Mouse (Mus musculus) frontal cortex, adult 2 months (tissue): ENCODE results near the gene Adat1. TPM values are rescaled to one million over a fixed set of nuclear protein-coding genes. Genes with fewer than 3 reads are reported as not detected.
"Not testable (repeated sequence)": the region's sequence is repeated elsewhere in the genome, so short reads cannot be mapped to it uniquely, and the experiment has no call there.

Source experiments
- DNase-seq, 2 experiments: peaks; one replicate each; pipeline ENCODE4 v3.0.0; 2022; ENCODE audit warnings: low spot score in 1 of 2; ENCODE audit errors: extremely low spot score in 1 of 2
- polyA plus RNA-seq: library from polyadenylated mRNA; depleted of rRNA; stranded (reverse); fragments of >200 nt; gene quantifications from 2 replicates; pipeline ENCODE4 v1.2.3, GENCODE M21; 2012; rRNA removed

Gene Adat1
- polyA plus RNA-seq, 1 experiment: 8.0 TPM

GRCm38 (mm10) chr8:111940171-111941100 is 51.7 kb downstream of the Adat1 start, which contains the start of gene Gabarapl2:
Gene Gabarapl2, plus strand, starts transcription at chr8:111940703.
- peak; percentile 96 to 98 for DNase-seq

GRCm38 (mm10) chr8:111939516-111940142 is 52.5 kb downstream of the Adat1 start:
- DNase-seq: no peak

GRCm38 (mm10) chr8:111938076-111938985 is 53.8 kb downstream of the Adat1 start:
- DNase-seq: not testable (repeated sequence)

- no peak for DNase-seq
These were observed 54.9 kb downstream of the Adat1 start for GRCm38 (mm10) chr8:111937184-111937583.

GRCm38 (mm10) chr8:111934201-111934600 is 57.9 kb downstream of the Adat1 start:
- no peak for DNase-seq

- DNase-seq: peak; percentile 86 to 92
These were observed 58.6 kb downstream of the Adat1 start, which contains the start of gene Tmem231 for GRCm38 (mm10) chr8:111933348-111934076. Gene Tmem231, minus strand, starts transcription at chr8:111933881.

GRCm38 (mm10) chr8:111932580-111933336 is 59.3 kb downstream of the Adat1 start:
- peak in 1 of 2 experiments; percentile 32 for DNase-seq

GRCm38 (mm10) chr8:111931721-111932120 is 60.4 kb downstream of the Adat1 start:
- no peak for DNase-seq

GRCm38 (mm10) chr8:111929648-111930344 is 62.3 kb downstream of the Adat1 start:
- no peak for DNase-seq

- no peak for DNase-seq
These were observed 67.1 kb downstream of the Adat1 start for GRCm38 (mm10) chr8:111924976-111925375.

GRCm38 (mm10) chr8:111923383-111923804 is 68.7 kb downstream of the Adat1 start:
- DNase-seq: peak in 1 of 2 experiments; percentile 70

- no peak for DNase-seq
These were observed 71.1 kb downstream of the Adat1 start for GRCm38 (mm10) chr8:111920971-111921370.

GRCm38 (mm10) chr8:111919663-111920062 is 72.4 kb downstream of the Adat1 start:
- DNase-seq: no peak

Other genes with a start within 250 kb of the Adat1 start
- gene Bcar1, start 248.5 kb downstream of the Adat1 start, polyA plus RNA-seq: 42.1 and 44.2 TPM in 2 replicates
- 101 and 111 TPM in 2 replicates for gene Cfdp1, start 138.0 kb downstream of the Adat1 start, polyA plus RNA-seq
- gene Tmem170, start 115.6 kb downstream of the Adat1 start, polyA plus RNA-seq: 3.8 TPM in 2 replicates
- gene Chst5, start 81.9 kb downstream of the Adat1 start, polyA plus RNA-seq: 1.2 and 1.4 TPM in 2 replicates
- 13.3 and 13.9 TPM in 2 replicates for gene Tmem231, start 58.4 kb downstream of the Adat1 start, polyA plus RNA-seq
- 251 and 275 TPM in 2 replicates for gene Gabarapl2, start 51.6 kb downstream of the Adat1 start, polyA plus RNA-seq
- gene Kars, start 19.0 kb upstream of the Adat1 start, polyA plus RNA-seq: 64.0 and 65.7 TPM in 2 replicates
- gene Terf2ip, start 19.1 kb upstream of the Adat1 start, polyA plus RNA-seq: 34.1 and 36.1 TPM in 2 replicates
- 0.17 and 0.36 TPM in 2 replicates for gene Gm6793, start 22.7 kb upstream of the Adat1 start, polyA plus RNA-seq